Mouse (Mus musculus): Measurements from ENCODE around the gene BC017158. TPM values are rescaled to one million over a fixed set of nuclear protein-coding genes. Genes with fewer than 3 reads are reported as not detected.
"Not testable (repeated sequence)": the region's sequence is repeated elsewhere in the genome, so short reads cannot be mapped to it uniquely, and the experiment has no call there.

Gene BC017158
- polyA plus RNA-seq (2015; fragmentation: Nextera tagmentation; extraction: Ambion mirVana) = 22.7 and 26.9 TPM in 2 replicates

DNA sequence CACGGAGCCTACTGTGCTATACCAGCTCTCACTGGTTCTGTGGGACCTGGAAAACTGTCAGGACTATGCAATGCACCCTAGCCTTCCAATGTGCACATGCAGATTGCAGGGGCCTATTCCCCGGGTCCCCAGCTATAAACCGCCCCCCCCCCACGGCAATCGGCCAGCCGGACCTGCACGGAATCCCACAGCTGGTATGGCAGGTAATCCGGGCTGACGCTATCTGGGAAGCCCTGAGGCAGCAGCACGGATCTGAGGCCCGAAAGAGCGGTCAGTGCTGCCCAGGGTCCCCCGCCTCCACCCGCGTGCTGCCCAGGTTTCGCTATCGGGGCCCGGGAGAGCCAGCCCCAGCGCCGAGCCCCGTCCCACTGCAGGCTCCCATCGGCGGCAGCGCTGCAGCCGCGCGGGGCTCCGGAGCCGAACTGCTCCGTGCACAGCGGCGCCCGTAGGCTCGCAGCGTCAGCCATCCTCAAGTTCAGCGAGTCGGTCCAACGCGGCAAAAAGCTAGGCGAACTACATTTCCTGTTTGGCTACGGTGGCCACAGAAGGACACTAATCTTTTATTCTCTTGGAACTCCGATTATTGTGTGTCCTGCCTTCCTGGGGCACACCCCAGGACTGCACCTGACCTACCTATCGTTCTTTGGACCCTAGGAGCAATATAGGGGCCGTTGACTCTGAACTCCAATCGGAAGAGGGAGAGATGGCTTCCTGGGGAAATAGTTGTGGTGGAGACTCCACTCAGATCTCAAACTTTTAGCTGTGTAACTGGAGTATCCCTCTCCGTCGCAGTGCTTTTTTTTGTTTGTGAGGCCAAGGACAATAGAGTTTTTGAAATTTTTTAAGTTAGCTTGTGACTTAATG is at the start of gene BC017158:
Gene BC017158 (minus strand): TSS at position 554 of the 864 bp plus-strand sequence.
- Histone ChIP-seq H3K36me3 (ENCODE audit: control insufficient read depth, insufficient read depth, low read length) (no peaks in the 10 kb centered on the region), H3K4me3 (ENCODE audit: low read length) (peak within 1 kb of the TSS; percentile 85), H3K4me1 (ENCODE audit: control insufficient read depth, insufficient read depth, low read depth, low read length) (peaks cover 13% of the 10 kb centered on the region), H3K9ac (ENCODE audit: low read depth, low read length) (peak within 1 kb of the TSS; percentile 94), H3K9me3 (ENCODE audit: control insufficient read depth, low read length) (no peaks in the 10 kb centered on the region), H3K27me3 (replicated peaks; ENCODE audit: control insufficient read depth, insufficient read depth, low read length) (no peaks in the 10 kb centered on the region), H3K27ac (ENCODE audit: low read depth, low read length) (peak within 1 kb of the TSS; percentile 73), H3K4me2 (ENCODE audit: low read length) (peak within 1 kb of the TSS; percentile 80)
- ATAC-seq = peak; percentile 78
- WGBS = 2% methylated on average over 44 of the region's 47 CpGs

DNA sequence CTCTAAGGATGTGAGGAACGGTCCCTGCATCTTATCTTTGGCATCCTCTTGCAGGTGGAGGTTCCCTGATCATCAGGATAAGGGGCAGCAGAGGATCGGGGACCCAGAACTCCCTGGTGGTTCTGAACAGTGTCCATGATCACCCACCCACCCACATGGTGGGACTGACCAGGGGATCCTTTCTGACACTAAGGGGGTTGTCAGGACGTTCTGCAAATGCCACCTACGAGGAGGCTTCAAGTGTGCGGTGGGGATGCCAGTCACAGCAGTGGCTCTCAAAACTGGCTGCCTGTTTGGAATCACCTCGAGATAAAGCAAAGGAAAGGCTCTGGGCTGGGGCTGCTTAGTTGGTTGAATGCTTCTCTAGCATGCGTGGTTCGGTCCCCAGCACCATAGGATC is 49.0 kb upstream of the BC017158 start:
- no peaks in the 10 kb centered on the region; the same call in 1 of the 2 replicates for H3K4me1 ChIP-seq (ENCODE audit: control insufficient read depth, insufficient read depth, low read depth, low read length)
- H3K27me3 ChIP-seq (replicated peaks; ENCODE audit: control insufficient read depth, insufficient read depth, low read length) = no peaks in the 10 kb centered on the region
- no peak for ATAC-seq
- H3K36me3 ChIP-seq (ENCODE audit: control insufficient read depth, insufficient read depth, low read length) = no peaks in the 10 kb centered on the region
- no peak overlapping the region for H3K9ac ChIP-seq (ENCODE audit: low read depth, low read length)
- no peak overlapping the region for H3K4me3 ChIP-seq (ENCODE audit: low read length)
- H3K27ac ChIP-seq (ENCODE audit: low read depth, low read length) = no peak overlapping the region
- no peaks in the 10 kb centered on the region; the same call in 1 of the 2 replicates for H3K9me3 ChIP-seq (ENCODE audit: control insufficient read depth, low read length)
- 82% methylated on average over 8 of the region's 8 CpGs for WGBS
- H3K4me2 ChIP-seq (ENCODE audit: low read length) = no peak overlapping the region

DNA sequence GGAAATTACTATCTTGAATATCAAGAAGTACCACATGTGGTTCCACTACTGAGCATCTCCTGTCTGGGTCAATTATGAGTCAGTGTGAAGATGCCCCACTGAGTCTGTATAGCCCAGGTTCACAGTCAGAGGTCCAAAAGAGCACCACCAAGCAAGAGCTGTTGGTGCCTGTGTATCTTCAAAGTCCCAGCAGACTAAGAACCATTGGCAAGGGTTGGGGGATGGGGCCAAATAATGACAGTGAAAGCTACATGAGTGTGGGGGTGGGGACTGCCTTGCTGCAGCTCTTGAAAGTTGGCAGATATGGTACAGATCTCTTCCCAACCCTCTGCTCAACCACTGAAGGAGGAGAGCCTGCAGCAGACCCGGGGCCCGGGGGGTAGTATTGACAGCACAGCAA is 48.6 kb upstream of the BC017158 start:
- no peak overlapping the region for H3K9ac ChIP-seq (ENCODE audit: low read depth, low read length)
- H3K36me3 ChIP-seq (ENCODE audit: control insufficient read depth, insufficient read depth, low read length) = no peaks in the 10 kb centered on the region
- no peak for ATAC-seq
- no peaks in the 10 kb centered on the region for H3K27me3 ChIP-seq (replicated peaks; ENCODE audit: control insufficient read depth, insufficient read depth, low read length)
- no peak overlapping the region for H3K4me2 ChIP-seq (ENCODE audit: low read length)
- H3K27ac ChIP-seq (ENCODE audit: low read depth, low read length) = no peak overlapping the region
- H3K4me3 ChIP-seq (ENCODE audit: low read length) = no peak overlapping the region
- H3K9me3 ChIP-seq (ENCODE audit: control insufficient read depth, low read length) = no peaks in the 10 kb centered on the region; the same call in 1 of the 2 replicates
- H3K4me1 ChIP-seq (ENCODE audit: control insufficient read depth, insufficient read depth, low read depth, low read length) = no peaks in the 10 kb centered on the region; the same call in 1 of the 2 replicates
- 92% methylated on average over 2 of the region's 2 CpGs for WGBS

DNA sequence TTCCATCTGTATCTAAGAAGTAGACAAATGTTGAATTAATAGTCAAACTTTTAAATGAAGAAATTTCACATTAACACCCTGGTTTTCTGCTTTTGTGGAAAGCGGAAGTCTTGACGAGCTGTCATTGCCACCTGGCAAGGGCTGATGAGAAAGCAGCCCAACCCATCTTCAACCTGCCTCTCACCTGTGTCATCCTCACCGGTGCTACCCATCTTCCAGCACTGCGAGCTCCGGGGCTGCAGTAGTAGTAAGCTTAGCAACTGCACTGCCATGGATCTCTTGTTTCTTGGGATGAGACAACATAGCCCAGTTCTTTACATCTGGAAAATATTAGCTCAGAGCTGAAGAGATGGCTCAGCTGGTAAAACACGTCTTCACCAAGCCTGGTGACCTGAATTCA is 47.7 kb upstream of the BC017158 start:
- H3K36me3 ChIP-seq (ENCODE audit: control insufficient read depth, insufficient read depth, low read length) = no peaks in the 10 kb centered on the region
- H3K4me3 ChIP-seq (ENCODE audit: low read length) = no peak overlapping the region
- no peak for ATAC-seq
- H3K4me2 ChIP-seq (ENCODE audit: low read length) = no peak overlapping the region
- 88% methylated on average over 6 of the region's 6 CpGs for whole genome bisulfite sequencing
- no peaks in the 10 kb centered on the region; the same call in 1 of the 2 replicates for H3K9me3 ChIP-seq (ENCODE audit: control insufficient read depth, low read length)
- no peaks in the 10 kb centered on the region; the same call in 1 of the 2 replicates for H3K4me1 ChIP-seq (ENCODE audit: control insufficient read depth, insufficient read depth, low read depth, low read length)
- H3K9ac ChIP-seq (ENCODE audit: low read depth, low read length) = no peak overlapping the region
- H3K27ac ChIP-seq (ENCODE audit: low read depth, low read length) = no peak overlapping the region
- no peaks in the 10 kb centered on the region for H3K27me3 ChIP-seq (replicated peaks; ENCODE audit: control insufficient read depth, insufficient read depth, low read length)

DNA sequence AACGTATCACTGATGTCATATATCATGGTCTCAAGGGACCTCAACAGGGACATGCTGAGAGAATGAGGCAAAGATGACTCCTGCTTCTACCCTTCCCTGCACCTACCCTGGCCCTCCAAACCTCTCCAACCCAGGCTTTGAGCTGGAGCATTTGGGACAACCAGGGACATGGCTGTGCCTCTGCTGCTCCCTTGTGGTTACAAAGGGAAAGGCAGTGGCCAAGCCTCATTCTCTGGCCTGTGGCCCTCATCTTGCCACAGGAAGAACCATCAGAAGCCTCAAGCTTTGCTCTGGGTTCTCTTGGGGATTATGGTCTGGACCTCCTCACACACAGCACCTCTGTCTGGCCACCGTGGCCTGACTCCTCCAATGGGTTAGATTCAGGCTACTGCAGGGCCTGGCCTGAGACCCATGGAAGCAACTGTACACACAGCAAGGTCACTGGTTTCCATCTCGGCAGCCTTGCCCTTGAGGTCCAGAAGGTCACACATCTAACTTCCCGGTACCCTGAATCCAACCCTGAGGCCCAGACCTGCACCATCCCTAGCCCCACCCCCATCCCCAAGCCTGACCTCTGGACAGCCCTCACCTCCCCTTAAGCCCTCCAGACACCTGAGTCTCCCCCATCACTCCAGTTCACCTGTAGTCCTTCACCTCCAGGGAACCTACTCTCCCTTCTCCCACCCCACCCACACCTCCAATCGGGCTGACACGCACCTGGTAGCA is 47.1 kb upstream of the BC017158 start:
- H3K4me2 ChIP-seq (ENCODE audit: low read length) = no peak overlapping the region
- H3K27ac ChIP-seq (ENCODE audit: low read depth, low read length) = no peak overlapping the region
- no peaks in the 10 kb centered on the region; the same call in 1 of the 2 replicates for H3K9me3 ChIP-seq (ENCODE audit: control insufficient read depth, low read length)
- H3K36me3 ChIP-seq (ENCODE audit: control insufficient read depth, insufficient read depth, low read length) = no peaks in the 10 kb centered on the region
- peak; percentile 30; the same call in 1 of the 2 replicates for ATAC-seq
- H3K27me3 ChIP-seq (replicated peaks; ENCODE audit: control insufficient read depth, insufficient read depth, low read length) = no peaks in the 10 kb centered on the region
- H3K4me1 ChIP-seq (ENCODE audit: control insufficient read depth, insufficient read depth, low read depth, low read length) = no peaks in the 10 kb centered on the region; the same call in 1 of the 2 replicates
- H3K4me3 ChIP-seq (ENCODE audit: low read length) = no peak overlapping the region
- no peak overlapping the region for H3K9ac ChIP-seq (ENCODE audit: low read depth, low read length)
- WGBS = 64% methylated on average over 6 of the region's 6 CpGs

DNA sequence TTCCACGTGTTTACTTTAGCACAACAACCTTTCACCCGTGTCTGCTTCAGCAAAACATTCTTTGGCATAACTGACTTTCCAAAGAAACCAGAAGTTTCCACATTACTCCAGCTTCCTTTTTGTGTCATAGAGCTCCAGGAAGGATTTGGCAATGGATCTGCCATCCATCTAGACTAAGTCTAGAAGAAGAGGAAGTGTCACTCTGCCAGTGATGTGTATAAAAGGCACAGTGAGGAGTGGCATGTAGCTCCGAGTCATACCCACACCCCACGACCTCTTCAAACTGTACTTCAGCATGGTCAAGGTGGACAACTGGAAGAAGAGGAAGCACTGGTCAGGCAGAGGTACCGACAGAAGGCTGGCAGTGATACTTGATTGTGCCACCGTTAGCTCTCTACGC is 46.5 kb upstream of the BC017158 start:
- Histone ChIP-seq H3K36me3 (ENCODE audit: control insufficient read depth, insufficient read depth, low read length) (no peaks in the 10 kb centered on the region), H3K9ac (ENCODE audit: low read depth, low read length) (no peak overlapping the region), H3K4me3 (ENCODE audit: low read length) (no peak overlapping the region), H3K9me3 (ENCODE audit: control insufficient read depth, low read length) (no peaks in the 10 kb centered on the region; the same call in 1 of the 2 replicates), H3K27ac (ENCODE audit: low read depth, low read length) (no peak overlapping the region), H3K4me2 (ENCODE audit: low read length) (no peak overlapping the region), H3K4me1 (ENCODE audit: control insufficient read depth, insufficient read depth, low read depth, low read length) (no peaks in the 10 kb centered on the region; the same call in 1 of the 2 replicates), H3K27me3 (replicated peaks; ENCODE audit: control insufficient read depth, insufficient read depth, low read length) (no peaks in the 10 kb centered on the region)
- ATAC-seq = no peak
- WGBS = 82% methylated on average over 7 of the region's 7 CpGs

DNA sequence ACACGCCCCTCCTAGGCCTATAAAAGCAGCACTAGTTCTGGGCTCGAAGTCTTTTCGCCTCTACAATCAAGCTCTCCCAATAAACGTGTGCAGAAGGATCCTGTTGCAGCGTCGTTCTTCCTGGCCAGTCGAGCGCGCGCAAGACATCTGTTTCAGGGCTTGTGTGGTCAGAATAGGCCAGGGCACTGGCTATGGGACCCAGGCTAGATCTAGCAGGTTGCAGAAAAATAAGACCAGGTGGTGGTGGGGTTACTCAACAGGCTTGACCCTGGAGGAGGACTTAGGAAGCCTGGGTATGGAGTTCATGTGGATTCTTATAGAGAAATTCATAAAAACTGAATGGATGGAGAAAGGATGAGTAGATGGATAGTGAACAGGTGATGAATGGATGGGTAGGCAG is 44.7 kb upstream of the BC017158 start:
- H3K9me3 ChIP-seq (ENCODE audit: control insufficient read depth, low read length); H3K36me3 ChIP-seq (ENCODE audit: control insufficient read depth, insufficient read depth, low read length); H3K4me3 ChIP-seq (ENCODE audit: low read length); ATAC-seq; H3K9ac ChIP-seq (ENCODE audit: low read depth, low read length); H3K27me3 ChIP-seq (replicated peaks; ENCODE audit: control insufficient read depth, insufficient read depth, low read length); H3K4me1 ChIP-seq (ENCODE audit: control insufficient read depth, insufficient read depth, low read depth, low read length); H3K4me2 ChIP-seq (ENCODE audit: low read length); H3K27ac ChIP-seq (ENCODE audit: low read depth, low read length): not testable (repeated sequence)
- 85% methylated on average over 7 of the region's 10 CpGs for WGBS

DNA sequence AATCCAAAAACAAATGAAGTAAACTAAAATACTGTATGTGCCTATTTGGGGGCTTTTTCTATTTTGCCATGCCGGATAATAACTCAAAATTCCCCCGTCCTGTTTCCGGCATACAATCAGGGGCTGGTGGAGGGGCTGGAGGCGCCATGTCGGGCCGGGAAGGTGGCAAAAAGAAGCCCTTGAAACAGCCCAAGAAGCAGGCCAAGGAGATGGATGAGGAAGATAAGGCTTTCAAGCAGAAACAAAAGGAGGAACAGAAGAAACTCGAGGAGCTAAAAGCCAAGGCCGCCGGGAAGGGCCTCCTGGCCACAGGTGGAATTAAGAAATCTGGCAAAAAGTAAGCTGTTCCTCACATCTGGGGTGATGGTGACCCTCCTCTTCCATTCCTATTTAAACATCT is 42.4 kb upstream of the BC017158 start:
- H3K9ac ChIP-seq (ENCODE audit: low read depth, low read length); H3K9me3 ChIP-seq (ENCODE audit: control insufficient read depth, low read length); H3K36me3 ChIP-seq (ENCODE audit: control insufficient read depth, insufficient read depth, low read length); H3K4me1 ChIP-seq (ENCODE audit: control insufficient read depth, insufficient read depth, low read depth, low read length); H3K4me2 ChIP-seq (ENCODE audit: low read length); H3K27me3 ChIP-seq (replicated peaks; ENCODE audit: control insufficient read depth, insufficient read depth, low read length); ATAC-seq; H3K4me3 ChIP-seq (ENCODE audit: low read length); H3K27ac ChIP-seq (ENCODE audit: low read depth, low read length): not testable (repeated sequence)
- WGBS = 86% methylated on average over 6 of the region's 9 CpGs

DNA sequence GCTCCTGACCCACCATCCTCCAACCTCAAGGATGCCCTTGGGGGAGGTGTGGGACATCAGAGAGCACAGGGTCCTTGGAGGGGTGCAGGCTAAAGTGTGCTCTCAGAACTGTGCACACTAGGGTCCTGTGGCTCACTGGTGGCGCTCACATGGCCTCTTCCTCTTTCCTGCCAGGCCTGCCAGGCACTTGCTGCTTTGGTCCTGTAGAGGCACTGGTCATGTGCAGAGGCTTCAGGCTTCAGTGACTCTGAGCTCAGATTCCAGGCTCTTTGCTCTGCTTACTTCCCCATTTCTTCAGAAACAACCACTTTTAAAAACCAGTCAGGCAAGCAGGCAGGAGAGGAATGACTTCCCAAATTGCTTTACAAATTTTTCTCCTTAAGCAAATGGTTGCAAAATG is 34.9 kb upstream of the BC017158 start:
- Histone ChIP-seq H3K4me1 (ENCODE audit: control insufficient read depth, insufficient read depth, low read depth, low read length) (peaks cover 3% of the 10 kb centered on the region; the same call in 1 of the 2 replicates), H3K4me2 (ENCODE audit: low read length) (no peak overlapping the region), H3K4me3 (ENCODE audit: low read length) (no peak overlapping the region), H3K27me3 (replicated peaks; ENCODE audit: control insufficient read depth, insufficient read depth, low read length) (no peaks in the 10 kb centered on the region), H3K9ac (ENCODE audit: low read depth, low read length) (no peak overlapping the region), H3K9me3 (ENCODE audit: control insufficient read depth, low read length) (no peaks in the 10 kb centered on the region), H3K27ac (ENCODE audit: low read depth, low read length) (no peak overlapping the region), H3K36me3 (ENCODE audit: control insufficient read depth, insufficient read depth, low read length) (no peaks in the 10 kb centered on the region)
- WGBS = 71% methylated on average over 1 of the region's 1 CpGs
- ATAC-seq = no peak
